Mouse (Mus musculus) brain, adult 2 months (tissue): Measurements from ENCODE around the gene 1700024P04Rik.

Experiments
- DNase-seq: peaks from one replicate; pipeline ENCODE4 v3.0.0; 2011; ENCODE audit warnings: low read depth, low spot score

1700024P04Rik gene

DNA sequence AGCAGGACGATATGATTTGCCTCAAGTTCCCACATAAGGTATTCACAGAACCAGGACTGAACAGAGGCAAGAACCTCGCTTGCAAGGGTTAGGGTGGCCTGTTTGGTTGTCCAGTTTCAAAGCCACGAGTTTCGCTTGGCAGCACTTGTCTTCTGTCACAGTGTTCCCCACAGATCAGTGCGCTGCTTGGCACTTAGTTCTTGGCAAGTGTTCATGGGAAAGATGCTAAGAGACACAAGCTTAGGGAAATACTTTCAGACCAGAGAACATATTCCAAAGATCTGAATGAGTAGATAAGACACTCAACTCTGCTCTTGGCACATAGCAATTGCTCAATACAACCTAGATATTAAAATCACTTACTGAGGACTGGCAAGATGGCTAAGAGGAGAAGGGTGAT, 17.8 kb downstream of the 1700024P04Rik start:
- DNase-seq: no peak

- no peak for DNase-seq
Observed at GRCm38 (mm10) chr13:98963612-98964011, 20.8 kb downstream of the 1700024P04Rik start.

GRCm38 (mm10) chr13:98958177-98958576, 26.2 kb downstream of the 1700024P04Rik start:
- DNase-seq: no peak

GRCm38 (mm10) chr13:98956209-98956608, 28.2 kb downstream of the 1700024P04Rik start:
- peak; percentile 26 for DNase-seq

- no peak for DNase-seq
Observed at GRCm38 (mm10) chr13:98955676-98956075, 28.7 kb downstream of the 1700024P04Rik start.

- peak; percentile 30 for DNase-seq
Observed at GRCm38 (mm10) chr13:98955226-98955625, 29.1 kb downstream of the 1700024P04Rik start.

GRCm38 (mm10) chr13:98953830-98954229, 30.5 kb downstream of the 1700024P04Rik start:
- peak; percentile 65 for DNase-seq

- DNase-seq: no peak
Observed at GRCm38 (mm10) chr13:98951951-98952350, 32.4 kb downstream of the 1700024P04Rik start.

GRCm38 (mm10) chr13:98948146-98948545, 36.2 kb downstream of the 1700024P04Rik start:
- no peak for DNase-seq

DNA sequence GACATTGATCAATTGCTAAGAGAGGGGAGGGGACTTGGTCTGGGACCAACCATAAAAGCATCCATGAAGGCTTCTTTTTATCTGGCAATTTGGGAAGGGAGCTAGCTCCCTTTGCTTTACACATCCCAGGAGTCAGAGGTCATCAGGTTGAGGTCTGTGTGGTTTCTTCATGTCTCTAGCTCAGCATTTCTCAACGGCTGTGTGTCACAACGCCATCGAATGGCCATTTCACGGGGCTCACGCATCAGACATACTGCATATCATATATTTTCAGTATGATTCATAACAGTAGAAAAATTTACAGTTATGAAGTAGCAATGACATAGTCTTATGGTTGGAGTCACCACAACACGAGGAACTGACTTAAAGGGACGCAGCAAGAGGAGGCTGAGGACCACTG, 37.9 kb downstream of the 1700024P04Rik start:
- no peak for DNase-seq

DNA sequence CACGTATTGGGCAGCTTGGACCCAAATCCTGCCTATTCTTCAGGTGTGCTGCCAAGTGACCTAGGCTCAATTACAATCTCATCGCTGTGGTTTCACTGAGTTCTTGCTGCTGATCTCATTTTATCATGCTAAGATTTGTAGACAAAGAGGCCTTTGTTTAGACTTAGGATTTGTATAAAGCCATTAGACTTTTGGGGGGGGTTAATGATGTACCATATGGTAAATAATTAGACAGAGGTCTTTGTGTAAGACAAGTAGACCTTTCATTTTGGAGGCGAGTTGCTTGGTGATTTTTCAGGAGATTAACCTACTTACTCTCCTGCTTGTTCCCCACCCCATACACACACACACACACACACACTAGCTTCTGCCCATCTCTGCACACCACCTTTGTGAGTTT, 38.5 kb downstream of the 1700024P04Rik start:
- no peak for DNase-seq

DNA sequence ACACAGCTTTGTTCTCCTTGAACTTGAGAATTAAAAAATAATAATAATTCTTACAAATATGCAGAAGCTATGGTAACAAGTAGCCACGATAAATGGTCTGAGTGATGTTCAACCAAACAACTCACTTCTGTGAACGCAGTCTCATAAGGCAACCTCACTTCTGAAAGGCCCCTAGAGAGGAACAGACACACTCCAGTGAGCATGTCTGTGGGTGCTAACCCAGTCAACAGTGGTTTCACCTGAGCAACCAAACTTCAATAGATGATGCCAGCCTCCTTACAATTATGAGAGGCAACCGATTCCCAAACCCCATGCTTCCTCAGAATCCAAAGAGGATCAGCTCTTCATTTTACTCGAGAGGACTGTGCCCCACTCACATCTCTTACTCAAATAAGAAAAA, 39.0 kb downstream of the 1700024P04Rik start:
- no peak for DNase-seq

DNA sequence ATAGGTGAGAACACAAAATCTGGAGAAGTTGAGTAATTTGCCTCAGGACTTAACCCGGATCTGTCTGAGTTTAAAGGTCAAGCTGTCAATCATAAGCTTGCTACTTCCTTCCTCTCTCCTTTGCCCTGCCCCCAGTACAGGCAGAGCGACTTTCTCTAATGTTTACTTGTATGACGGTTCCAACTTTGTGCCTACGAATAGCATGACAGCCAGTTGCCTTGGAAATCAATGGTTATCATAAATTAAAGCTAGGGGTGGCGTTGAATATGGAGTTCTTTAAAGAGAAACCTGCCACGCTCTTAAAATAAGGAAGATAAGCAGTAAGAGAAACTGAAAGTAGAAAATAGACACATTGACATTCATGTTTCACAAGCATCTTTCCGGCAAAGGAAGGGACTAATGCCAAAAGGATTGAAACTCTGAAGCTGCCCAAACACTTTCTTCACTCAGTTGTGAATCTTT, 39.7 kb downstream of the 1700024P04Rik start:
- DNase-seq: peak; percentile 31

- no peak for DNase-seq
Observed at GRCm38 (mm10) chr13:98942360-98942759, 42.0 kb downstream of the 1700024P04Rik start.

GRCm38 (mm10) chr13:98941829-98942343, 42.5 kb downstream of the 1700024P04Rik start:
- no peak for DNase-seq

DNA sequence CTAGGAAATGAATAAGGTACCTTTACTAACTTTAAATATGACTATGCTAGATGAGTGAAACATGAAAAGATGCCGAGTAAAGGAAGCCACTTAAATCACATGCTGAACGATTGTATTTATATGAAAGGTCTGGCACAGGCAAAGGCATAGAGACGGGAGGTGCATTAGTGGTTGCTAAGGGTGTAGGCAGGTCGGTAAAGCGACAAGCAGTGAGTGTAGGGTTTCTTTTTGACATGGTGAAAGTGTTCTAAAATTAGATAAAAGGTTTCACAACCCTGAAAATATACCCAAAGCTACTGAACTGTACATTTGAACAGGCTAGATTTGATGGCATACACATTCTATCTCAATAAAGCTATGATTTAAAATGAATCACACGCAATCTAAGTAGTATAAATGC, 47.3 kb downstream of the 1700024P04Rik start:
- peak; percentile 30 for DNase-seq
